Comparison of ENCODE assay signal across 10 mouse cellular contexts in the genomic region with DNA sequence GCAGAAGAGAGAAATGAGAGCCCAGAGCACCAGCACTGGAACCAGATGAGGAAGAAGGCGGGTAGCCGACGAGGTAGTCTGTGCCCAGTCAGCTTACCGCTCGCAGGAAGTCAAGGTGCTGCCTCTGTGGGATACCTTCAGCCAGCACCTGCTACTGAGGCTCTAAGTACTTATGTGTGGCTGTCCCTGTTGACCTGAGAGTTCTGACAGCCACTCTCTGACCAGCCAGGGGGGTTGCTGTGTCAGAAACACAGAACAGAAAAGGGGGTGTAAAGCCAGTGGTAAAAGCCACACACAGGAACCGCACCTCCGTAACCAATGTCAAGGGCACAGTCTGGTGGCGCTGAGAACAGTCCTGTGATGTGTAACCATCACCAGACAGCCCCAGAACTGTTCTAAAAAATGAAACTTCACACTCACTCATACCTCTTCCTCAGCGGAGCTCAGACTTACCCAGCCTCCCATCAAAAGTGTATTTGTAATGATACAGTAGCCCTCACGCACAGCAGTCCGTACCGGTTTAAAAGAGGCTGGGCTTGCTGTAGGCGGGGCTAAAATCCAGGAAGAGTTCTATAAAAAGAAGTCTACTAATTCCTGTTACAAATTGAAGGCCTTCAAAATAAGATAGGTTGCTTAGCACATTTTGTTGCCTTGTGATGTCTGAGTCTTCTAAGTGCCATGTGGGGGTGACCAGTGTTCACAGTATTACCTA.
DNase-seq lines count a peak whose midpoint lies in the region; ATAC-seq and TF ChIP-seq lines count a peak whose summit lies in the region.
"Had no signal": no experiment of that assay in that cellular context is flagged by ENCODE, and none has a peak within 500 bp of the region (broad histone marks: within the 10 kb centered on the region; RNA-seq: fewer than 3 reads in every experiment).

No protein-coding gene starts in this region.

- H3K27ac ChIP-seq in lung, embryonic 14.5 days (ENCODE audit: low read depth): no peak overlapping the region
- H3K27ac ChIP-seq in midbrain, embryonic 11.5 days (ENCODE audit: low read depth, low read length): no peak overlapping the region
- H3K27ac ChIP-seq: hindbrain, embryonic 12.5 days; midbrain, embryonic 15.5 days had no signal

- H3K4me1 ChIP-seq in lung, embryonic 14.5 days (ENCODE audit: insufficient read depth): peaks cover 10% of the 10 kb centered on the region
- peaks cover 3% of the 10 kb centered on the region; the same call in 1 of the 2 replicates for H3K4me1 ChIP-seq in midbrain, embryonic 11.5 days (ENCODE audit: control insufficient read depth, insufficient read depth, low read length)
- H3K4me1 ChIP-seq: midbrain, embryonic 15.5 days had no signal

- no peak overlapping the region for H3K4me2 ChIP-seq in lung, embryonic 14.5 days
- H3K4me2 ChIP-seq in midbrain, embryonic 11.5 days: no peak overlapping the region
- H3K4me2 ChIP-seq: hindbrain, embryonic 12.5 days; midbrain, embryonic 15.5 days had no signal

- no peak overlapping the region for H3K9ac ChIP-seq in lung, embryonic 14.5 days
- no peak overlapping the region for H3K9ac ChIP-seq in midbrain, embryonic 11.5 days (ENCODE audit: low read length)
- H3K9ac ChIP-seq: hindbrain, embryonic 12.5 days; midbrain, embryonic 15.5 days had no signal

- 0 out of 2 replicates have a peak, but pooled peaks cover under 1% of the 10 kb centered on the region for H3K36me3 ChIP-seq in lung, embryonic 14.5 days (ENCODE audit: insufficient read depth)
- no peaks in the 10 kb centered on the region for H3K36me3 ChIP-seq in midbrain, embryonic 11.5 days (ENCODE audit: control insufficient read depth, insufficient read depth, low read length)
- H3K36me3 ChIP-seq: hindbrain, embryonic 12.5 days; midbrain, embryonic 15.5 days had no signal

- 80% methylated on average over 13 of the region's 13 CpGs for WGBS in lung, embryonic 14.5 days
- WGBS in midbrain, embryonic 11.5 days: 88% methylated on average over 13 of the region's 13 CpGs

- no peaks in the 10 kb centered on the region for H3K27me3 ChIP-seq in lung, embryonic 14.5 days (ENCODE audit: insufficient read depth, low read length)
- H3K27me3 ChIP-seq in midbrain, embryonic 11.5 days (ENCODE audit: control insufficient read depth, insufficient read depth, low read length): no peaks in the 10 kb centered on the region
- H3K27me3 ChIP-seq: hindbrain, embryonic 12.5 days; midbrain, embryonic 15.5 days had no signal

- H3K9me3 ChIP-seq in lung, embryonic 14.5 days (ENCODE audit: low read depth, low read length): no peaks in the 10 kb centered on the region
- H3K9me3 ChIP-seq in midbrain, embryonic 11.5 days (ENCODE audit: control insufficient read depth, low read length): no peaks in the 10 kb centered on the region
- H3K9me3 ChIP-seq: hindbrain, embryonic 12.5 days; midbrain, embryonic 15.5 days had no signal

- H3K4me3 ChIP-seq in lung, embryonic 14.5 days (ENCODE audit: low read depth, low read length): no peak overlapping the region
- H3K4me3 ChIP-seq in midbrain, embryonic 11.5 days (ENCODE audit: low read depth, low read length): no peak overlapping the region
- H3K4me3 ChIP-seq: hindbrain, embryonic 12.5 days; midbrain, embryonic 15.5 days had no signal

- TF ChIP-seq CTCF in lung, embryonic 14.5 days (IDR thresholded peaks at IDR 0.05; ENCODE audit: low read depth): no peak

- DNase-seq in lung, embryonic 14.5 days: no peak
- no peak for DNase-seq in lung, postnatal 10 days
- peak; percentile 11 for DNase-seq in T-cell, adult 2 months (ENCODE audit: low spot score)
- DNase-seq in induced T-regulatory cell, adult 2 months (ENCODE audit: low read depth): peak; percentile 33
- peak; percentile 59 to 67 for DNase-seq in natural killer cell, adult 2 months (ENCODE audit: low spot score in 2 of 2)
- no peak for DNase-seq in right cerebral cortex, postnatal 4 days
- no peak for DNase-seq in midbrain, embryonic 11.5 days (ENCODE audit: low spot score, missing footprints)

- 0 out of 2 replicates have a peak, but pooled peaks have one; percentile 22 for ATAC-seq in lung, embryonic 14.5 days (ENCODE audit: insufficient read depth)
- no peak for ATAC-seq in midbrain, embryonic 11.5 days (ENCODE audit: low FRiP score)
- ATAC-seq: intestine, postnatal 0 days; midbrain, embryonic 15.5 days had no signal

Comparison
In these comparisons a context has a peak if more than half of its experiments do, and no peak if none do; other contexts are left out.
1. DNase-seq: peak in T-cell, adult 2 months (single experiment), induced T-regulatory cell, adult 2 months (single experiment) and natural killer cell, adult 2 months (2 of 2); none in lung, embryonic 14.5 days (single experiment), lung, postnatal 10 days (single experiment), right cerebral cortex, postnatal 4 days (single experiment) and midbrain, embryonic 11.5 days (single experiment).